Mouse (Mus musculus) neutrophil, adult 83 days (primary cell): ENCODE measurements around the gene Ice1. TPM values are rescaled to one million over a fixed set of nuclear protein-coding genes. Genes with fewer than 3 reads are reported as not detected.

ENCODE experiments used
- total RNA-seq, 2 experiments: library from RNA; stranded (reverse); gene quantifications; one replicate each; pipeline ENCODE4 v1.2.4; 2023

Gene Ice1
- total RNA-seq, result 10 to 100 TPM; 24.2 to 25.8 TPM

DNA sequence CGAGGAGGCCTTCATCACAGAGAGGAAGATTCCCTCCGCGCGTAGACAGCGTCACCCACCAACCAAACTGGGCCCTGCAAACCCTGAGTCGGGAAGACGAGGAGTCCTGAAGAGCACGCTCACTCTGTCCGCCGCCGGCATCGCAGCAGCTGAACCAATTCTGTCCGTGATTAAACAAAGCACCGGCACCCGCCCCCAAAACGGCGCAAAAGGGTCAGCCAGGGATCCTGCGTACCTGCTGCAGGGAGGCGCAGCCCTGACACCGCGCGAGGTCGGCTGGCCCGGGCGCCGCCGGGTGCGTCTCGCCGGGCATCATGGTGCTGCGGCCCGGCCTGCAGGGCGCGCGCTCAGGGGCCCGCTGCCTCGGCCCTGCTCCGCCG lies at the start of gene Ice1:
TSS of gene Ice1 (minus strand) at position 353 of the 380 bp plus-strand sequence.

Other genes starting within 250 kb of the Ice1 start
- gene Adamts16, start 204.2 kb upstream of the Ice1 start, total RNA-seq, result not detected